Mouse (Mus musculus) yolk sac, embryonic 10.5 days (tissue): ENCODE measurements around the gene 1110008P14Rik.
A peak's percentile ranks its signal among the peaks of the same experiment; 100 is the strongest.

Experiments
- DNase-seq: peaks from one replicate; pipeline ENCODE4 v3.0.0-alpha.2; 2017; ENCODE audit warnings: low spot score

1110008P14Rik gene

GRCm38 (mm10) chr2:32342539-32343350, 39.0 kb downstream of the 1110008P14Rik start:
- DNase-seq = no peak

GRCm38 (mm10) chr2:32342039-32342438, 39.7 kb downstream of the 1110008P14Rik start:
- no peak for DNase-seq

- DNase-seq = no peak
These were observed 40.2 kb downstream of the 1110008P14Rik start for GRCm38 (mm10) chr2:32341634-32341939.

GRCm38 (mm10) chr2:32340836-32341633, 40.7 kb downstream of the 1110008P14Rik start:
- DNase-seq = no peak

GRCm38 (mm10) chr2:32339912-32340642, 41.7 kb downstream of the 1110008P14Rik start:
- DNase-seq = no peak

GRCm38 (mm10) chr2:32335888-32336287, 45.9 kb downstream of the 1110008P14Rik start:
- DNase-seq = no peak

GRCm38 (mm10) chr2:32332159-32332558, 49.6 kb downstream of the 1110008P14Rik start:
- DNase-seq = no peak

GRCm38 (mm10) chr2:32329531-32329930, 52.2 kb downstream of the 1110008P14Rik start:
- DNase-seq = no peak

GRCm38 (mm10) chr2:32328911-32329460, 52.8 kb downstream of the 1110008P14Rik start:
- DNase-seq = peak; percentile 18

GRCm38 (mm10) chr2:32327200-32327599, 54.5 kb downstream of the 1110008P14Rik start:
- no peak for DNase-seq
